Mouse (Mus musculus): Measurements from ENCODE around the gene Bend7.

Bend7 gene

GRCm38 (mm10) chr2:4717769-4718661 lies at the start of gene Bend7:
Gene Bend7, plus strand, starts transcription at chr2:4717831.
- peak; percentile 45 for DNase-seq

- no peak for DNase-seq
Observed at GRCm38 (mm10) chr2:4668626-4669025, 49.0 kb upstream of the Bend7 start.

- no peak for DNase-seq
Observed at GRCm38 (mm10) chr2:4669701-4670100, 47.9 kb upstream of the Bend7 start.

DNA sequence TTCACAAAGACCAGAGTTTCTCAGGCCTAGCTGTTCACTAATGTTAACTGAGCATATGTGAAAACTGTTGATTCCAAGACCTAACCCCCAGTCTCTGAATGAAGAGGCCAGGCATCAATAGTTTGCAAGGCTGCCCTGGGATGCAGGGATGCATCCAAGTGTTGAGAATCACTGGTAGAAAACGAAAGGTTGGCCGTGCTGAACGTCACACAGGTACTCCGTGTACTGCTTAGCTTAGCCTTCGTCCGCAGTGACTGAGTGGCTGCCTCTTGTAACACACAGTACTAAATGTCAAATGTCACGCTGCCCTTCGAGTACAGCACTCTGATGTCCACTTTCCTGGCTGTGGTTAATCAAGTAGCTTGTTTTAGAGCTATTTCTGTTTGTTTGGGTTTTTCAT lies 46.0 kb upstream of the Bend7 start:
- DNase-seq = no peak

DNA sequence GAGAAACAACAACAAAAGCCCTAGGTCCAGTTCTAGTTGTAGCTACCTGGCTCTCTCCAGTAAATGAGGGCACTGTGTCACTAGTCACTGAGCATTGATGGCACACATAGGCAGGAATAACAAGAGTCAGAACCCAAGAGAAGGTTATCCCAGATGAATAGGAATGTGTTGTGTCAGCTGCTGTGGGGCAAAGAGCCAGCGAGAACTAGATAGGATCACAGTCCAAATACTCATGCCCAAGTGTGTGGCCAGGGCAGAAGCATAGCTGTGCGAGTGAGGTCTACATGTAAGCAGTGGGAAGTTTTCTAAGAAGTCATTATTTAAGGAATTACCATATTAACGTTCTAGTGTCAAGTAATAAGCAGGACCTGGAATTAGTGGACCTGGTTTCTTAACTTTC lies 37.7 kb upstream of the Bend7 start:
- no peak for DNase-seq

DNA sequence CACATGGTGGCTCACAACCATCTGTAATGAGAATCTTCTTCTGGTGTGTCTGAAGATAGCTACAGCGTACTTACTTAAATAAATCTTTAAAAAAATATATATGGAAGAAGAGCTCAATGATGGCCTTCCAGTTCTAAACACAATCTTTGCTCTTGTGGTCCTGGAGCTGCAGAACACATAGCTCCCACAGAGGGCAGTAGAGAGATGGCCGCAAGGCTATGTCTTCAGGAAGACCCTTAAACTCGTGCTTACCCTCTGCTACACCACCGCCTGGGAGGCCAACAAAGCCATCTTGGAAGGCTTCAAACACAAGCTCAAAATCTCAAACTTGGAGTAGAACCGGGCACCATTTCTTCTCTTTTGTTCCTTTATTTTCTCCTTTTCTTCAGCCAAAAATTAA lies 6.4 kb upstream of the Bend7 start:
- DNase-seq = peak; percentile 18

- peak; percentile 54 for DNase-seq
Observed at GRCm38 (mm10) chr2:4717081-4717768, 406 bp upstream of the Bend7 start.

- no peak for DNase-seq
Observed at GRCm38 (mm10) chr2:4723088-4723487, 5.5 kb downstream of the Bend7 start.

DNA sequence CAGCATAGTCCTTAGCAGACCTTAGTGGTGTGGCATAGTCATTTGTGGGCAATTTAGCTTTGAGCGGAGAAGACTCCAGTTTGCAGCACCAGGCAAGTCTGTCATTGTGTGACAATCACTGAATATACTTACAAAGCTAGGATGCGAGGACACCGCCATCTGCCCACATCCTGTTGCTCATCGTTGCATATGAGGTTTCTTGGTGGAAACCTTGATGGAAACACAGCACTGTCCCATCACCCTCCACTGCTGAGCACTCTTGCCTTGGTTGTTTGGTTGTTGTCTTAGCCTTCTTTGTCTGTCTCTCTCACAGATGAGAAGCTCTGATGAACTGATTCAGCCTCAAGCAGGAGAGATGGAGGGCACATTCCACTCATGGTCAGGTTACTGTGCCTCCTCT lies 12.5 kb downstream of the Bend7 start:
- DNase-seq = no peak

DNA sequence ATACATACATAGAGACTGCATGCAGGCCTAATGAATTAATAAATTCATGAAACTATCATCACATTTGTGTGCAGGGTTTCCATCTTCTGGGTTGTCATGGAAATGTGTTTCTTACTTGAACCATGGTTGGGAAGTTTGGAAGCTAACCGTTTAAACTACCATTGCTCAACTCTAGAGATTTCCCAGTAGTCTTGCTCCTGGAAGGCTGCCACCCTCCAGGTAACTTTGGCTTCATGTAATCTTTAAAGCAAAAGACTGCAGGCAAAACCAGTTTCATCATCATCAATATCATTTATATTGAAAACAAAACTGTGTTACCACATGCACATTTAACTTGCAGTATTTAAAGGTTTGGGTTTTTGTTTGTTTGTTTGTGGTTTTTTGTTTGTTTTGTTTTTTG lies 16.3 kb downstream of the Bend7 start:
- no peak for DNase-seq

- peak; percentile 53 for DNase-seq
Observed at GRCm38 (mm10) chr2:4736095-4736797, 18.6 kb downstream of the Bend7 start.

- DNase-seq = peak; percentile 54
Observed at GRCm38 (mm10) chr2:4736798-4737155, 19.1 kb downstream of the Bend7 start.

- no peak for DNase-seq
Observed at GRCm38 (mm10) chr2:4751918-4752317, 34.3 kb downstream of the Bend7 start.

- no peak for DNase-seq
Observed at GRCm38 (mm10) chr2:4755716-4756115, 38.1 kb downstream of the Bend7 start.

- no peak for DNase-seq
Observed at GRCm38 (mm10) chr2:4757218-4757617, 39.6 kb downstream of the Bend7 start.

DNA sequence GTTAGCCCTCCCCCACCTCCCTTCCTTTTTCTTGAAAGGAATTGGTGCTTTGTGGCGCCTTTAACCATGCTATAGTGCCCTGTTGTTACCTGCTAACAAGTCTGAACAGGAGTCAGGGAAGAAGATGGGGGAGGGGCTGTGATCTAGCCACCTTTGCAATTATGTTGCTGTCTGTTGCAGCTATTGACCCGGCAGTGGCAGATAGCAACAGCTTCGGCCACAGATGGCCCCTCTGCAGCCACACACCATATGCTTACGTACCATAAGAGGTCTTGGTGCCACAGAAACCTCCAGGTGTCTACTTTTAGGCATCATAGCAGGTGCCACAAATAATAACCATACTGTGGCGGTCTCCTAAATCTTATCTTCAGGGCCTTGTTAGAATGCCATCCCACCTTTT lies 43.1 kb downstream of the Bend7 start:
- no peak for DNase-seq

- DNase-seq = no peak
Observed at GRCm38 (mm10) chr2:4761906-4762305, 44.3 kb downstream of the Bend7 start.

- DNase-seq = no peak
Observed at GRCm38 (mm10) chr2:4764071-4764470, 46.4 kb downstream of the Bend7 start.

- DNase-seq = no peak
Observed at GRCm38 (mm10) chr2:4770376-4770775, 52.7 kb downstream of the Bend7 start.

- no peak for DNase-seq
Observed at GRCm38 (mm10) chr2:4773911-4774310, 56.3 kb downstream of the Bend7 start.

- DNase-seq = peak; percentile 22
Observed at GRCm38 (mm10) chr2:4777291-4777690, 59.7 kb downstream of the Bend7 start.

GRCm38 (mm10) chr2:4781641-4782040 lies 64.0 kb downstream of the Bend7 start:
- no peak for DNase-seq

GRCm38 (mm10) chr2:4782401-4782800 lies 64.8 kb downstream of the Bend7 start:
- DNase-seq = no peak
